In the genomic region with DNA sequence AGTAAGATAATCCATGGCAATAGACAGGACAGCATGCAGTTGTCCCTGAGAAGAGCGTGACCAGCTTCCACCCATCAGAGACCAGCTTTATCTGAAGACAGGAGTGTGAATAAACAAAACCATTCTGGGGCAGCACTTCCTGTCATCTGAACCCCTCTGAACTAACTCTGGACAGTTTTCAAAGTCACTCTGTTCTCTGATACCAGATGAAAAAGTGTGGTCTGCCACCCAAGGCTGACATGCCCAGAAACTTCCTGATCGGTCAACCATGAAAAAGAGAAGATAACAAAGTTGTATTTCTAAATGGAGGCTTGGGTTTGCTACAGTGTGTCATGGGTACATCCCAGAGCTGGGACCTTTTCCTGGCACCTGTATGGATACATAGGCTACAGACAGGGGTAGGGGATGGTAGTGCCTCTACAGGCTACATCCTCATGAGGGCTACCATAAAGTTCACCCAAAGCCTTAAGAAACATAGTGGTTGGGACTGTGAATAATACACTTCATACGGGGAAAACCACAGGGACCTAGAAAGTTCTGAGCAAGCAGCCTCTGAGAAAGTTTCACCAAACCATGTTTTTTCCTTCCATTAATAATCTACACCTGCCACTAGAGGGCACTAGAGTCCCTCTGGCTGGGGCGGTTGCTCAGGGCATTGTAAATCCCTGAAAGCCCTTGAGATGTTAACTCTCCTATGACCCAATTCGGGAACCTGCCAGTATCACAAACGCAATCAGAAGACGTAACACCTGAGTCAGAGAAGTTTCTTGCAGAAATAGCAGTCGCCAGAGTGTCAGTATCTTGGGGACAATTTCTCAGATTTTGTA, we compare ENCODE assay signal across 7 mouse cellular contexts. TPM values are rescaled to one million over a fixed set of nuclear protein-coding genes. Genes with fewer than 3 reads are reported as not detected.
DNase-seq lines count a peak whose midpoint lies in the region; ATAC-seq and TF ChIP-seq lines count a peak whose summit lies in the region.

No protein-coding gene starts in this region.

- no peaks in the 10 kb centered on the region for H3K4me1 ChIP-seq in liver, adult 2 months (ENCODE audit: control insufficient read depth, insufficient read depth, low read length)
- no peaks in the 10 kb centered on the region for H3K4me1 ChIP-seq in liver, embryonic 12.5 days

- 0 out of 2 replicates have a peak, but pooled peaks cover 2% of the 10 kb centered on the region for H3K27me3 ChIP-seq in liver, adult 2 months (ENCODE audit: control insufficient read depth, insufficient read depth, low read length)
- no peaks in the 10 kb centered on the region for H3K27me3 ChIP-seq in liver, embryonic 12.5 days (replicated peaks)

- no peak overlapping the region for H3K4me2 ChIP-seq in liver, embryonic 12.5 days

- DNase-seq in liver, adult 2 months (ENCODE audit: extremely low read depth, low read depth, low spot score) = peak; percentile 12
- DNase-seq in ZHBTc4 (ENCODE audit: low read depth, low spot score) = peak; percentile 69
- DNase-seq in retina, embryonic 14.5 days (ENCODE audit: low spot score) = peak; percentile 27
- DNase-seq in left cerebral cortex, adult 8-10 months (ENCODE audit: low spot score in 2 of 2) = no peak
- DNase-seq in layer of hippocampus, postnatal 14 days (ENCODE audit: low spot score in 2 of 2) = no peak

- no peak overlapping the region for H3K4me3 ChIP-seq in liver, adult 2 months (ENCODE audit: insufficient read depth, low read depth, low read length)
- no peak overlapping the region for H3K4me3 ChIP-seq in liver, embryonic 12.5 days

- no peaks in the 10 kb centered on the region for H3K36me3 ChIP-seq in liver, adult 2 months (ENCODE audit: control insufficient read depth, insufficient read depth, low read length)
- H3K36me3 ChIP-seq in liver, embryonic 12.5 days = no peaks in the 10 kb centered on the region

- H3K9me3 ChIP-seq in liver, embryonic 12.5 days (replicated peaks) = no peaks in the 10 kb centered on the region

- no peak for ATAC-seq in liver, embryonic 12.5 days
- peak; percentile 65 for ATAC-seq in erythroid progenitor cell, adult 5-6 weeks (replicated peaks; ENCODE audit: low FRiP score, poor library complexity, severe bottlenecking)

- TF ChIP-seq POLR2A in liver, adult 2 months (IDR thresholded peaks at IDR 0.05; ENCODE audit: extremely low read depth, insufficient read depth, low read length) = no peak

- WGBS in liver, adult 2 months = 47% methylated on average over 8 of the region's 8 CpGs
- WGBS in liver, embryonic 12.5 days (ENCODE audit: insufficient replicate concordance) = 29% methylated on average over 8 of the region's 8 CpGs

- peak; percentile 71 for TF ChIP-seq CTCF in liver, adult 2 months (IDR thresholded peaks at IDR 0.05; ENCODE audit: low read depth, low read length)

- no peak overlapping the region for H3K9ac ChIP-seq in liver, adult 2 months (ENCODE audit: low read depth, low read length)
- H3K9ac ChIP-seq in liver, embryonic 12.5 days = no peak overlapping the region

- no peaks in the 10 kb centered on the region for H3K79me2 ChIP-seq in liver, adult 2 months (ENCODE audit: control insufficient read depth, insufficient read depth, low read length)

- H3K27ac ChIP-seq in liver, adult 2 months (replicated peaks; ENCODE audit: insufficient read depth, low read depth, low read length) = no peak overlapping the region
- no peak overlapping the region for H3K27ac ChIP-seq in liver, embryonic 12.5 days

RNA-seq across cellular contexts. Expression of a gene that starts 32.7 kb away (rescaled TPM):
- total RNA-seq in liver, adult 2 months (2014; rRNA removed) = 17.9 and 26.0 TPM in 2 replicates
- 16.1 and 17.8 TPM in 2 replicates for polyA plus RNA-seq in liver, adult 2 months (2012; rRNA removed)
- polyA plus RNA-seq in liver, embryonic 12.5 days (2016; fragmentation: Nextera tagmentation; extraction: Ambion mirVana) = 132 and 133 TPM in 2 replicates
- 91.5 and 120 TPM in 2 replicates for total RNA-seq in erythroid progenitor cell, adult 5-6 weeks (2015; ENCODE audit: low replicate concordance)
- total RNA-seq in erythroid progenitor cell, adult 5-6 weeks (2017; ENCODE audit: low replicate concordance) = 79.7 and 93.1 TPM in 2 replicates
- 10 to 100 TPM; 47.4 to 63.2 (median 56.1) TPM for total RNA-seq in left cerebral cortex, adult 8-10 months (2022)
- total RNA-seq in layer of hippocampus, postnatal 14 days (2021) = 10 to 100 TPM; 49.7 to 51.1 TPM

Comparison
In these comparisons a context has a peak if more than half of its experiments do, and no peak if none do; other contexts are left out.
1. DNase-seq: peak in liver, adult 2 months (single experiment), ZHBTc4 (single experiment) and retina, embryonic 14.5 days (single experiment); none in left cerebral cortex, adult 8-10 months (0 of 2) and layer of hippocampus, postnatal 14 days (0 of 2).